Mouse (Mus musculus) MEL (cell line): Measurements from ENCODE around the gene Lsm12.
A peak's percentile ranks its signal among the peaks of the same experiment; 100 is the strongest.

ENCODE experiments used
- CTCF ChIP-seq, 3 experiments: IDR thresholded peaks in 2 of 3; conservative IDR thresholded peaks in 1 of 3; 2 replicates each; pipeline ENCODE4 v1.5.1; 2011 to 2012; ENCODE audit warnings: low read length in 3 of 3, low read depth in 2 of 3, mild to moderate bottlenecking in 2 of 3, improper control_type of control experiment in 1 of 3, inconsistent platforms in 1 of 3, mixed read lengths in 1 of 3, moderate library complexity in 1 of 3; ENCODE audit not compliant: control insufficient read depth in 1 of 3, insufficient read depth in 1 of 3, poor library complexity in 1 of 3, severe bottlenecking in 1 of 3
- GABPA ChIP-seq: IDR thresholded peaks from 2 replicates; pipeline ENCODE4 v1.6.1; 2012; ENCODE audit warnings: low read depth, mild to moderate bottlenecking, inconsistent platforms, low read length, improper control_type of control experiment, moderate library complexity
- GATA1 ChIP-seq: IDR thresholded peaks from 2 replicates; pipeline ENCODE4 v1.6.1; 2011; ENCODE audit warnings: low read depth, low read length, improper control_type of control experiment
- MAX ChIP-seq: IDR thresholded peaks from 2 replicates; pipeline ENCODE4 v1.6.1; 2011; ENCODE audit warnings: low read length, improper control_type of control experiment
- NELFE ChIP-seq: IDR thresholded peaks from 2 replicates; pipeline ENCODE4 v1.6.1; 2011; ENCODE audit warnings: low read depth, low read length, improper control_type of control experiment
- POLR2A ChIP-seq, 2 experiments: IDR thresholded peaks; 2 replicates each; pipeline ENCODE4 v1.6.1; 2011 to 2012; ENCODE audit warnings: low read length in 2 of 2, mild to moderate bottlenecking in 2 of 2, control low read depth in 1 of 2, improper control_type of control experiment in 1 of 2, low read depth in 1 of 2, moderate library complexity in 1 of 2; ENCODE audit not compliant: control insufficient read depth in 1 of 2, insufficient read depth in 1 of 2, poor library complexity in 1 of 2
- USF1 ChIP-seq: IDR thresholded peaks from 2 replicates; pipeline ENCODE4 v1.6.1; 2014; ENCODE audit warnings: low read depth, mild to moderate bottlenecking, inconsistent platforms, low read length, improper control_type of control experiment, moderate library complexity
- USF2 ChIP-seq, 2 experiments: IDR thresholded peaks; 2 replicates each; pipeline ENCODE4 v1.6.1; 2011 to 2012; ENCODE audit warnings: improper control_type of control experiment in 2 of 2, low read length in 2 of 2, borderline replicate concordance in 1 of 2, inconsistent platforms in 1 of 2, low read depth in 1 of 2, mild to moderate bottlenecking in 1 of 2; ENCODE audit not compliant: insufficient read depth in 1 of 2

DNA sequence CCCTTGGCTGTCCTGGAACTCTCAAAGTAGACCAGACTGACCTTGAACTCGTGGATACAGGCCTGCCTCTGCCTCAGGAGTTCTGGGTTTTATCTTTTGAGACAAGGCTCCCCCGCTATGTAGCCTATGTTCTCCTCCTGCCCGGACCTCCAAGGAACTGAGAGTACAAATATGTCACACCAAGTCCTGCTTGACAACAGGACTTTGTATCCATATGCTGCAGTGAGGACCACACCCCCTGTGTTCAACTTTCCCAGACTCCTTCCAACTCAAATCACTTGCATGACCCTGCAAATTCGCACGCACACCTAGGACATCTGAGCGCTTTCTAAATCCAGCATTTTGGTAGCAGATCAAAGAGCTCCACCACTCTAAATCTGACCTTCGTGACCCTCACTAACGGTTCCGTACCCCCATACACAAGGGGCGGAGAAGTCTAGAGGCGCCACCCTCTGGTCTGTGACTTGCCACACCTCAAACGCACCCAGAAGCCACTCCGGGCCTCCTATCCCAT, 40.1 kb downstream of the Lsm12 start:
- TF ChIP-seq USF1 (no peak), POLR2A (IDR thresholded peaks at IDR 0.05; ENCODE audit: control insufficient read depth in 1 of 2, insufficient read depth in 1 of 2, low read depth in 1 of 2, low read length in 2 of 2, poor library complexity in 1 of 2) (no peak), MAX (no peak), NELFE (no peak), GATA1 (no peak), CTCF (IDR thresholded peaks at IDR 0.05 in 2 of 3, conservative IDR thresholded peaks at IDR 0.05 in 1 of 3; ENCODE audit: control insufficient read depth in 1 of 3, insufficient read depth in 1 of 3, low read depth in 2 of 3, low read length in 3 of 3, poor library complexity in 1 of 3, severe bottlenecking in 1 of 3) (peak in 2 of 3 experiments; percentile 13 to 14; a peak in 2 of 6 replicates), USF2 (IDR thresholded peaks at IDR 0.05; ENCODE audit: borderline replicate concordance in 1 of 2, insufficient read depth in 1 of 2, low read depth in 1 of 2, low read length in 2 of 2) (no peak), GABPA (no peak)
